Mouse (Mus musculus) bone marrow macrophage, adult 2 months (primary cell): Measurements from ENCODE around the gene Smc2.

Source experiments
- CTCF ChIP-seq: IDR thresholded peaks from 2 replicates; pipeline ENCODE4 v1.5.1; 2012; ENCODE audit warnings: low read depth, mild to moderate bottlenecking, low read length, moderate library complexity
- POLR2A ChIP-seq: IDR thresholded peaks from 2 replicates; pipeline ENCODE4 v1.6.1; 2012; ENCODE audit warnings: mild to moderate bottlenecking, low read depth, low read length, borderline replicate concordance

DNA sequence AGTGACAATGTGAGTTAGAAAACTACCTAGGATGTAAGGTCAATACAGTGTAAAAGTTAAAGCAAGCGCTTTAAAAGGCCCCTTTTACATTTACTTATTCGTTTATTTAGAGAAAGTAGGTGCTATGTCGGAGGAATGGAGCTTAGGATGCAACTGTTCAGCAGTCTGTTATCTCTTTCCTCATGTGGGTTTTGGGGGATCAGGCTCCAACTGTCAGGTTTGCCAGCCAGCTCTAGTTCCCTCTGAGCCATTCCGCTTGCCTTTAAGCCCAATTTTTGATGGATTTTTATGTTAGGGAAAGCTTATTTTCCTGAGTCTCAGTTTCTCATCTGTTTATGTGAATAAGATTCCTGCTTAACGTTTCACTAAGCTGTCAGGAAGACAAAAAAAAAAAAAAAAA is 80.3 kb downstream of the Smc2 start:
- TF ChIP-seq POLR2A (no peak), CTCF (no peak)
